Mouse (Mus musculus) cerebellum, postnatal 10 days (tissue): ENCODE measurements around the gene Nr2e3.
"Not testable (repeated sequence)": the region's sequence is repeated elsewhere in the genome, so short reads cannot be mapped to it uniquely, and the experiment has no call there.

Experiments
- DNase-seq, 2 experiments: peaks; one replicate each; pipeline ENCODE4 v3.0.0; 2021; ENCODE audit warnings: mixed read lengths in 2 of 2

Gene Nr2e3

DNA sequence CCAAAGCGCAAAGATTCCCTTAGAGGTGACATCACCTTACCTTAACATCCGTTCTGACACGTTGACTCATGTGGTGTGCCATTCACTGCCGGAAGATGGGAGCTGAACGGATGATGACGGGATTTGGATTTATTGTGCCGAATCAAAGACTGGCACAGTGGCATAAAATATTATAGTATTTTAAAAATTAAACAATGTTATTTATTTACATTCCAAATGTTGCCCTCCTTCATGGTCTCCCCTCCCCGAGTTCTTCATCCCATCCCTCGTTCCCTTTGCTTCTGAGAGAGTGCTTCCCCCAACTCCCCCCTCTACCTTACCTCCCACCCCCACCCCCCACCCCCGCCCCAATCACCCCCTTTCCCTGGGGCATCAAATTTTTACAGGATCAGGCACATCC is at the start of gene Nr2e3:
Gene Nr2e3 (minus strand): TSS at position 101 of the 400 bp plus-strand sequence.
- no peak for DNase-seq

DNA sequence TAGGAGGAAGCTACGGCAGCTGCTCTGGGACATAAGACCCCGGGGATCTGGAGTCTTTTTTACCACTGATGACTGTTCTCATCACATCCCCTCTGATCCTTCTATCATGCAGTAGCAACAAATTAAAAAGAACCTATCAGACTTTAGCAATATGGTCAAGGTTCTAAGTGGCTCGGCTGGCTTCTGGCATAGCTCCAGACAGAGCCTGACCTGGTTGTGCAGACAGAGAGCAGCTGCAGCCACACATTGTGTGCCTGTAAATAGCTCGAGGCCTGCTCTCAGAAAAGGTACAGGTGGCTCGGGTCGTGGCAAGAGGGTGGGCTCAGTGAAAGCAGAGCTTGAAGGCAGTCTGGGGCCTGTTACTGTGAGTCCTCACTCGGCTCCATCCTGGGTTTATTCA is 48.5 kb upstream of the Nr2e3 start:
- DNase-seq = peak; percentile 57 to 63

DNA sequence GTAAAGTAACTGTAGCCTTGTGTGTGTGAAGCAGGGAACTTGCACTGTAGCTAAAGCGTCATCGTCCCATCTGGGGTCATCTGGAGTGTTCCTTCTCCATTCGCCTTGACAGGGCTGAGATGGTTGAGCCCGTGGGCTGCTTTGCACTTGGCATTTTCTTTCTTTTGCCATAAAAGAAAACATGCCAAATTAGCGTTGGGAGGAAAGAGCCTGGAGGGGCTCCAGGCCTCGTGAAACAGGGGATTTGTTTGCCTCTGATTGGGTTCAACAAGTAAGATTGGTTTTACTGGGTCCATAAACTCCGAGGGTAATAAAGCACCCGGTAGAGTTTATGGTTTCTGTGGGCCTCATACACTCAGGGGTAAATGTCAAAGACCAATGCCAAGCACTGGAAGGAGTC is 41.9 kb upstream of the Nr2e3 start:
- DNase-seq = no peak

DNA sequence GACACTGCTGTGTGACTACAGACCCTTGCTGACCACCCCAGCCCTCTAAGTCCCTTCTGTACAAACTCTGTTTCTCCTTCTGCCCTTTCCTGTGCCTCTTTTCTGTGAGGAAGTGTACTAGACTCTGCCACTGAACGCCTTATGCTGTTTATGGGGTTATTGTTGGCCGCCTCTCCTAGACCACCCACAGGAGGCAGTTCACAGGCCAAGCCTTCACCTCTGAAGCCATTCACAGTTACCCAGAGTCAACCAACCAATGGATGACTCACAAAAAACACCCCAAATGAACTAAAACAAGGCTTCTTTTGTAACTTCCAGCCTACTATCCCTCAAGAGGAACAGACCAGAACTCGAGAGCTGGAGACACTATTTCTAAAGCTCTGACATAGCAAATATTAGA is 41.0 kb upstream of the Nr2e3 start:
- DNase-seq = no peak

DNA sequence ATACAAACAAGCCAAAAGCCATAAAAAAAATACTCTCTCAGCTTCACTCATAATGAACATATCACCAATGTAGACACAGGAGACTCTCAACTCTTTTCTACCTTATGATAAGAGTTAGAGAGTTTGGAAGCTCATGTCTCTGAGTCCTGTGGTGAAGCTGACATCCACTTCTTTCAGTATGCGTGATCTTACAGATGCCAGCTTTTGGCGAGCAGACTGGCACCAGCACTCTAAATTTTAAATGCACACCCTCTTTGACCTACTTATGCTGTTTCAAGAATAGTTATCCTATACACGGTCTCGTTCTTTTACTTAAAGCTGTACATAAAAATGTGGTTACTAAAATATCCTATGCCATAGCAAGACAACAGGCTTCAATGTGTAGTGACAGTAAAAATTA is 37.3 kb upstream of the Nr2e3 start:
- DNase-seq = no peak

DNA sequence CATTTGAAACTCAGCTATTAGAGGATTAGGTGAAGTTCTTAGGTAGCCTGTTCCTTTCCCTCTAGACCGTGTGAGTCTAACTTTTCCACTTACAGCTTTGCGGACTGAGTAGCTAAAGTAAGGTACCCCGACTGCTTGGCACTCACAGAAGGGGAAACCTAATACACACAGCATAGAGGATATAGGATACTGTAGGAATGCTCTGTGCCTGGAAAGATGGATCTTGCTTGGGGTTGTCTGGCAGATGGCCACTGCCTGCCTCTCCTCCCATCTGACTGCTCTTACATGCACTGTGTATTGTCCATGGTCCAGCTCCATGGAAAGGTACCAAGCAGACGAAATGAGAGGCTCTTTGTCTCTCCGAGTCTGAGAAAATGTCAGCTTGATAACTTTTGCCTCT is 30.9 kb upstream of the Nr2e3 start:
- DNase-seq = peak; percentile 19 to 27

DNA sequence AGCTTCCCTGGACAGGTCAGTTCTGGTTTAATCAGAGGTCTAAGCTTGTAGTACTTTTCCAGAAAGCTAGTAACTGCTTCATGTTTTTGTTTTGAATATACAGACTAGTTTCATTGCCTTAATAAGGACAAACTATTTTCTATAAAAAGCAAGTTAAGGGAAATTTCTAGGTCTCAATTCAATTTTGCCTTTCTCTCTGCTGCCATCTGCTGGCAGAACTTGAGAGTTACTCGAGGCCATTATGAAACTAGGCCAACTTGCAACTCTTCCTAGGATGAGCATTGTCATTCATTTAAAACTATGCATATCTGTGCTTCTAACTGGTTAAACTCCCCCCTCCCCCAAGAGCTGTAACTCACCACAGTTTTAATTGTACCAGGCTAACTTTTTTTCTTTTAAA is 29.4 kb upstream of the Nr2e3 start:
- peak; percentile 79 to 85 for DNase-seq

DNA sequence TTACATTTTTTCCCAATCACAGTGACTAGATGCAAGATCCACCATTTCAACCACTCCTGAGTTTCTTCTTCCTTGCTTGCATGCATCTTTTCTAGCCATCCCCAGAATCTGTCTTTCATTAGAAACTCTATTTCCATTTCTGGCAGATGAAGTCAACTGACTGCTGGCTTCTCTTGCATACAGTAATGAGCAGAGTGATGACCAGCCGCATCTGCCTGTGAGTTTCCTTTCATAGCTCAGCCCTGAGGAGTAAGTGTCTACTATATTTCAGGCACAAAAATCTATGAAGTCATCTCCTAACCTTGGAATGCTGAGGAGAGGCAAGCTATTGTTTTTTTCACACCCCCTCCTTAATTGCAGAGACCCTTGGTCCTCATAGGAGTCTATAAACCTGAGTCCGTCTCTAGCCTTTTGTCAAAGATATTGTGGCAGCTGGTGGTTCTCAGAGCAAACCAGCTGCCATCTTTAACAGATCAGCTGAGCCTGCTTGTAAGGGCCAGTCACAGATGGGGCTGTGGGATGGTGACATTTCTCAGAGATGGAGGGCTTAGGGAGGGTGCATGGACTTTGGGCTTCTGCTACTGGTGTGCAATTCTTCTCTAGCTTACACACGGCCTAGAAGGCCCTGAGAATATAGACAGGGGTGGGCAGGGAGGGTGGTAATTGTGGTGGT is 25.6 kb upstream of the Nr2e3 start:
- no peak for DNase-seq

DNA sequence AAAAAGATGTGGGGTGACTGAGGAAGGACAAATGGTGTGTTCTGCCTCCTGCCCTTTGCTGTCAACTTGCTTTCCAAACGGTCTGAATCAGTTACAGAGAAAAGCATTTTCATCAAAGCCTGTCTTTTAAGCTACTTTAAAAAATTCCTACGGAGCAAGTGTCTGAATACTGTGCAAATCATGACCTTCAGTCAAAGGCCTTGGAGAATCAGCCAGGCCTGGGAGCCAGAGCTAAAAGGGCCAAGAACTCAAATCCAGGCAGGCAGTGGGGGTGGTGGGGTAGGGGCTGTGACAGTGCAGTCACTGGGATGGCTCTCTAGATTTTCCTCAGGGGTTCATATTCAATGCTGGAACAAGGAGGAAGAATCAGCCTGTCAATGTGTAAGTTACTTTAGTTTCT is 20.7 kb upstream of the Nr2e3 start:
- no peak for DNase-seq

DNA sequence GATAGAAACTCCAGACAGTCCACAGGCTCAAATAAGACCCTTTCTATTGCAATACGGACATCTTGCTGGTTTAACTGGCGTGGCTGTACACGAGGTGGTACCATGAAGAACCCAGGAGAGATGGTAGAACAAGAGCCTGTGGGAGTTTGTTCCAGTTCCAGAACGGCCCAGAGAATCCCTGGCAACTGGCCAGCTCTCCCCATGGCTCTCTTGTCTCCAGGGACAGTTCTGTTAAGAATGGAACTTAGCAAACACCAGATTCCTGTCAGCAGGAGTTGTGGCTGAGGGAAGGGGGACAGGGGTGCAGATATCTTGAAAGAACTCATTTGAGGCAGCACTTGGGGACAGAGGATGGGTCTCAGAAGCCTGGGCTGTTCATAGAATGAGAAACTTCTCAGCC is 10.8 kb upstream of the Nr2e3 start:
- no peak for DNase-seq

DNA sequence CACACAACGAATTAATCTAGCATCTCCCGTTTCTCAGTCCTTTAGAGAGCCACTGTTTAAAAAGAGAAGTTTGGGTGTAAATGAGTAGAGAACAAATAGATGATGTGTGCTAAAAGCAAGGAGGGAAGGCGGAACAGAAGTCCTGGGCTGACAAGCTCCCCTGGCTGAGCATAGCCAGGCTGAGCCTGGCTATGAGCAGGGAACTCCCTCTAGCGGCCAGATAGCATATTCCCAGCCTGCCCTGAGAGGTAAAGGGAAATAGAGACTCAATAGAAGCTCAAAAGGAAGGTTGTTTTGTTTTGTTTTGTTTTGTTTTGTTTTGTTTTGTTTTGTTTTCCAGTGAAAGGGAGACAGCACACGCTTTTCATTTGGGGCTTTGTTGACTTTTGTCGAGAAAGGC is 8.9 kb upstream of the Nr2e3 start:
- DNase-seq = peak; percentile 86 to 90

DNA sequence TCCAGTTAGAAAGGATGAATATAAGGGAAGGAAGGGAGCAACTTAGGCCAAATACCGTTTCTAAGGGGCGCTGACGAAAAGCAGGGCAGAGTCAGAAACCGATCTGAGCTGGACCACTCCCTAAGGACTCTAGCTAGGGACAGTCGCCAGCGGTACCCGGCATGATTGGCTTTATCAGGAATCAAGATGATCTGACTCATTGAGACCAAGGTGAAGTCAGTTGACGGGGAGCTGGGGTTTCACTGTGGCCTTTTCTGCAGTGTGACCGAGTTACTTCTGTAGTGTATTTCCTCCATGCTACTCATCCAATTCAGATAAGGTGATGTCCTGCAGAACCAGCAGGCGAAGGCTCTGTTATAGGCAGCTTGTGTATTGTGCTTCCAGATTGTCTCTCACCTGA is 4.6 kb upstream of the Nr2e3 start:
- DNase-seq = no peak

DNA sequence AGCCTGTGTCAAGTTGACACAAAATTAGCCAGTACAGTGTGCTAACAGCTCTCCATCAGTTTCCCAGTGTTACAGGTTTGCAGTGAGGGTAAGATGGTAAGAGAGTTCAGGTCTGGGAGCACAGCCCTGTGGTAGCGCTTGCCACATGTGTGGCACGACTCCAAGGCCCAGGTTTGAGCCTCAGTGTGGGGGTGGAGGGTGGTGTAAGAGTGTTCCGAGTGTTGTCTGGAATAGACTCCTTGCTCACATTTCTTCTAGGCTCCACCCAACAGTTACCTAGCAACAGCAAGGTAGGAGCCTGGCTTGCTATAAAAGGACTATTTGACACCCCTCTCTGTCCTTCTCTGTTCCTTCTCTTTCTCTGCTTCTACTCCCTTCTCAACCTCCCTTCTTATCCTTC is 3.9 kb upstream of the Nr2e3 start:
- no peak for DNase-seq

DNA sequence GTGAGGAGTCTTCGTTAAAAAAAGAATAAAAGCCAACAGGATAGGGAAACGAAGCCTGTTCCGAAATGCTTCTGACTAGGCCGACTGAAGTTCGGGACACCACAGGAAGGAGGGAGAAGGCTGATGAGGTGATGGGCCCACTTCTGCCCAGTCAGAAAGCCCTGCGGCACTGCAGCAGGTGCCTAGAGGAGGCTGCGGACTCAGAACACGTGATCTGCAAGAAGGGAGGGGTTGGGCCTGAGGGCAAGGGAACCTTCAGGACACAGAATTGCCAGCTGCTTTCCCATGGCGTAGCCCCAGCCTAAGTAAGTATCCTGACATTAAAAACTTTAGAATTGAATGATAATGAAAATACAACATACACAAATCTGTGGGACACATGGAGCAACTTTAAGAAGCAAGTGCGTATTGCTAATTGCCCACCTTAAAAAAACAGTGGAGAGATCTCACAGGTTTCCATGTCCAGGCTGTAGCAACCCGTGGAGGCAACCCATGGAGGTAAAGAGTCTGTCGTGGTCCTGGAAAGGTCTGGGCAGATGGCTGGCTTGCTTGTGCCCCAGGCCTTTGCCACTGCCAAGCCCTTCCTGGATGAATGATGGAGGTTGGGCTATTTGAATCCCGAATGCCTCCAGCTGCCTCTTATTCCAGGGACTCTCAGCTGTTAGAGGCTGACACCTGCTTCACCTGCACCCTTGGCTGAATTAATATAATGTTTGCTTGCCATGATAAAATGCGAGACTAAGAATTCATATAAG is 919 bp upstream of the Nr2e3 start:
- DNase-seq = peak; percentile 69 to 76

DNA sequence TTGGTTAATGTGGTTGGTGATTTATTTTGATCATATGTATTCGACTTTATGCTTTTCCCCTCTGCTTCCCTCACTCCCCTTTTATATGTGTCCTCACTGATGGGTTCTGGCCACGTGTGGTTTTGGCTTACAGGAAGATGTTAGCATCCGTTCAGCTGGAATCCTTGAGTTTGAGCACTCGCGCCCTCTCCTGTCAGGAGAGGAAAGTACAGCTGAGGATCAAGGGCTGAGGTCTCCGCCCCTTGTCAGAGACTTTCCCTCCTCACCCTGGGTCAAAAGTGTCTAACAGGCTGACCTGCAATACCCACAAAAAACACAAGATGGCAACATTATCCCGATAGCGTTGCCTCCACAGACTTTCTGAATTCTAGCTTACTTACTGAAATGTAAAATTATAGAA is 1.2 kb downstream of the Nr2e3 start:
- DNase-seq = peak; percentile 89 to 93

DNA sequence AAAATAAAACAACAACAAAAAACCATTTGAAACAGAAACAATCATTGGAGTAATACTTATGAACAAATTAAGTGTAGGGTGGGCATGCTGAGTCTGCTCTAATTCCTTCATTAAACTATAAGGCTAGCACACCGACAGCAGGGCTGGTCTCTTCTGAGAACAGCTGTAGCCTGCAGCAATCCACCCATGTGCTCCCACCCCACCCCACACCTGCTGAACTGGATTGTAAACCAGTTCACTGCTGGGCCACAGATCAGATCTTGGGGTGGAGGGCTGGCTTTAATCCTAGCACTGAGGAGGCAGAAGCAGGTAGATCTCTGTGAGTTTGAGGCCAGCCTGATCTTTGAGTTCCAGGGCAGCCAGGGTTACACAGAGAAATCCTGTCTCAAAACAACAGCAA is 2.3 kb downstream of the Nr2e3 start:
- DNase-seq = not testable (repeated sequence)

DNA sequence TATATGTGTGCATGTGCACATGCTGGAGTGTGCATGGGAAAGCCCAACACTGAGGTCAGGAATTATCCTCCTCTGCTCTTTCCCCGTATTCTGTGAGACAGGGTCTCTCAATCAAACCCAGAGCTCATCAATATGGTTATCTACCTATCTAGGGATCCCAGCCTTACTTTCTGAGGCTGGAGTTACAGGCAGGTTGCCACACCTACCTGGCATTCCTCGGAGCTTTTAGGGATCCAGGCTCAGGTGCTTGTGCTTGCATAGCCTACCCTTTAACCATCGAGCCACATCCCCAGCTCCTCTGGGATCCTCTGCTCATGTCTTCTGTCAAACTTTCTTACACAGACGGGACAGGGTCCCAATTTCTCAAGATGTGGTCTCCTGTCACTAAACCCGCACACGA is 4.0 kb downstream of the Nr2e3 start:
- no peak for DNase-seq

DNA sequence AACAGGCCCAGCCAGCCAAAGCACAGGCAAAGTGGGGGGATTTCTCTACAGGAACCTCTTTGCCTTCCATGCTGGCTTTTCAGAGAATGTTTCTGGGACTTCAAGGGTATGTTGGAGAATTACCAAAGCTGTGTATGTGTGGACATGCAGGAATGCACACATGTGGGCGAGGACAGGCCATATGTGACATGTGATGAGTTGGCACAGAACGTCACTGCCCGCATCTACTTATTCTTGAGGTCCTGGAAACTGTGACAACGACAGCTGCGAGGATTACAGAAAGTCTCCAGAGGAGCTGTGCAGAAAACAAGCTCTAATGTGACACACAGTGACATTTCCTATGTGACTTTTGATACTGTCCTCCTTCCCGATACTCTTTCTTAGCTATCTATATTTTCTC is 4.8 kb downstream of the Nr2e3 start:
- DNase-seq = peak in 1 of 2 experiments; percentile 7

DNA sequence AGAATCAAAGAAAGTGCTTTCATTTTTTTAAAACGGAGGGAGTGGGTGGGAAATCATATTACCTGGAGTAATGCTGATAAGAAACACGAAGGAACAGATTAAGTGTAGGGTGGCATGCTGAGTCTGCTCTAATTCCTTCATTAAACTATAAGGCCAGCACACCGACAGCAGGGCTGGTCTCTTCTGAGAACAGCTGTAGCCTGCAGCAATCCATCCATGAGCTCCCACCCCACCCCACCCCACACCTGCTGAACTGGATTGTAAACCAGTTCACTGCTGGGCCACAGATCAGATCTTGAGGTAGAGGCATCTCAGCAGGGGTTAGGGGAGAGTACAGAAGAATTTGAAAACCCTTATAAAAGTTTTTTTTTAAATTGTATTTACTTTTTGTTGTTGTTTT is 5.3 kb downstream of the Nr2e3 start:
- peak in 1 of 2 experiments; percentile 1 for DNase-seq

DNA sequence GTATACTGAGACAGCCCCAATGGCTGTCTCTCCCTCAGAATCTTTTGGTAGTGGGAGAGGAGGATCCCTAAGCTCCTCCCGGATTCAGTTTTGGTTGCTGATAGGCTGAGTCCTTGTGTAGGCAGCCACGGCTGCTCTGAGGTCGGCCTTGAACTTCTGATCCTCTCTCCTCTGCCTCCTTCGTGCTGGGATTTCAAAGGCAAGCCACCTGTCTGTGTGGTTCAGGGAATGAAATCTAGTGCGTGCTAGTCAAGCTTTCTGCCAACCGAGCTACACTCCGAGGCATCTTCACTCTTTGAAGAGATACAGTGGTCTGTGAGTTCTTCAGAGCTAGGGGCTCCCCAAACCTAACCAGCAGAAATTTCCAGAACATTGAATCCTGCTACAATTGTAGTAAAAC is 6.9 kb downstream of the Nr2e3 start:
- peak in 1 of 2 experiments; percentile 0 for DNase-seq

DNA sequence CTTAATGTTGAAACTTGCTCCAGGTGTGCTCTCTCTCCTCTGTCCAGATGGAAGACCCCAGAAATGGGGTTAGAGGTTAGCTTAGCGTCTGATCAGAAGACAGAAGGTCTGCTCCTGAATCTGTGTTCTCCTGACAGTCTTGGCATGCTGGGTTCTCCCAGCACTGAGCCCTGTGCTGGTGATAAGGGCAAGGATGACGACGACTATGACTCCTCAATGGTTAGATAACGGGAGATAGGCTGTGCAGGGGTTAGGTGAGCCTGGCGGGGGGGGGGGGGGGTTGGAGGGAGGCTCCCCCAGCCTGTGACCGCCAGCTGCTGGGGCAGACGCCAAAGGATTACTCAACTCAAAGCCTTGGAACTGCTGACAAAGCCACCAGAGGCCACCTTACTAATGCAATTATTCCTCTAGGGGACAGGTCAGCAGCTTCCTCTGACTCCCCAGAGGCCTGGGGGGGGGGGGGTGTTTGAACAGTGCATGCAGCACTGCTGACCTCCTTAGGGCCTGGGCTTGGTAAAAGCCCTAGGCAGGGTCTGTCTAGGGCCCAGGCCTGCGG is 7.9 kb downstream of the Nr2e3 start:
- peak in 1 of 2 experiments; percentile 3 for DNase-seq

DNA sequence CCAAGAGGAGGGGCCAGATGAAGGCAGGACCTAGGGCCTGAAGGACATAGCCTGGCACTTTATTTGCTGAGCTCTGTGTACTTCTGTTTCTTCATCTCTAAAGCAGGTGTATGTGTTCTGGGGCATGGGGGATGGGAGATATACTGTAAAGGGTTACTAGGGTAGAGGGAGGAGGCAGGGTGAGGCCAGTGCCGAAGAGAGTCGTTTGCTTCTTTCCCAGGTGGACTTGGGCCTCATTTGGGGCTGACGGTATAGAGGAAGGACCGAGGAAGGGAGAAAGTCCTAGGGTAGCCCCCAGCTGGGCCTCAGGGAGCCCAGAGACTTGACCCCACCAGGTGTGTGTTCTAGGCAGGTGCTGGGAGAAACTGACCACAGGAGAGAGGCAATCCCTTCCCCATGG is 8.5 kb downstream of the Nr2e3 start:
- DNase-seq = peak in 1 of 2 experiments; percentile 1

DNA sequence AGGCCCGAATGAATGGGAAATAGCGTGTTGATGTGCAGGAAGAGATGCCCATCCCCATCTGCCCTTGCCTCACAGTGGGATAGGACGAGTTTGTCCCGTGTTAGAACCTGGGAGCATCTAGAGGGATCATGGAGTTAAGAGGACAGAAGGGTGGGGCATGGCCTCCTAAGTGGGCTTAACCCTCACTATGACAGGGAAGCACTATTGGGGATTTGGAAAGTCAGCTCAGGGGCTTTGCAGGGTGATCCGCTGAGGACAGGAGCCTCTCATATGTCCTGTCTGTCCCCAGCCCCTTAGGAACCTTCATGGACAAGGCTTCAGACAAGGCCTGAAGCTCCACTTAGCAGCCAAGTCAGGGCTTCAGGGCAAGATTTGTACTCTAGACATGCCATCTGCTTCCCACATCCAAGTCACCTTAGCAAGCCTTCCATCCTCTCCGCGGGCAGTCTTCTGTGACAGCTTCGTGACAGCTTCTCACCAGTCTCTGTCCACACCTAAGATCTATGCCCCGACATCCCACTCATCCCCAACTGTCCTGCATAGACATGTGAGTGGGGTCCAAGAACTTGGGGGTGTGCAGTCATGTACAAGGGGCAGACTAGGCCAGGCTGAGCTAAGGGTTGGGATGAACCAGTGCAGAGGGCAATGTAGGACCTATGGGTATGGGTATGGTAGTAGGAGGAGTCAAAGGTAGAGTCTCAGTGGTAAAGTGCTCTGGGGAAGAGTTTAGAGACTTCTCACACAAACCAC is 9.3 kb downstream of the Nr2e3 start:
- DNase-seq = peak in 1 of 2 experiments; percentile 2
